Mouse (Mus musculus): ENCODE measurements around the gene Rapgef4. TPM values are rescaled to one million over a fixed set of nuclear protein-coding genes. Genes with fewer than 3 reads are reported as not detected.
"Not testable (repeated sequence)": the region's sequence is repeated elsewhere in the genome, so short reads cannot be mapped to it uniquely, and the experiment has no call there.

Gene Rapgef4
- total RNA-seq, 1 experiment from 2014 or later: 214 TPM

GRCm38 (mm10) chr2:72029081-72029480, 48.0 kb downstream of the Rapgef4 start:
- no peak for DNase-seq

DNA sequence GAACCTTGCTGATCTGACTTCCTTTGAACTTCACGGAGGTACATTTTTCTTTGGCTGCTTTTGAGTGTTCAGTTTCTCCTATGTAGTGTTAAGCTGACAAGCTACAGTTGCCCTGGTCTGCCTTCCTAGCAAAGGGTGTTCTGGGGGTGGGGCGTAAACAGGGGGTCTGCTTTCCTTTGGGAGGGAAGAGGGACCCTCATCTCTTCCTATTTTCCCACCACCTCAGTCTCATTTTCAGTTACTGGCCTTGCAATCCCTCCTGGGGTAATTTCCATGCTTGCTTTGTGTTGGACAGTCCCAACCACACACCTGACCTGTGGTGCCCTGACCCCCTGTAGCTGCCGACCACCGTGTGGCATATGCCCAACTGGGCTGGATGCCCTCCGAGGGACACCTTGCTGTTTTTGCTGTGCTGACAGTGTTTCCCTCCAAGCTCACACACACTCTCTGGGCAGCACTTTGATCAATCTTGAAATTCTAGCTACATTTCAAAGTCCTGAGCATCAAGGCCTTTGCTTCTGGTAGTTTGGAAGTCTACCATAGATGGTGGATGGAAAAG, 48.6 kb downstream of the Rapgef4 start:
- no peak for DNase-seq

DNA sequence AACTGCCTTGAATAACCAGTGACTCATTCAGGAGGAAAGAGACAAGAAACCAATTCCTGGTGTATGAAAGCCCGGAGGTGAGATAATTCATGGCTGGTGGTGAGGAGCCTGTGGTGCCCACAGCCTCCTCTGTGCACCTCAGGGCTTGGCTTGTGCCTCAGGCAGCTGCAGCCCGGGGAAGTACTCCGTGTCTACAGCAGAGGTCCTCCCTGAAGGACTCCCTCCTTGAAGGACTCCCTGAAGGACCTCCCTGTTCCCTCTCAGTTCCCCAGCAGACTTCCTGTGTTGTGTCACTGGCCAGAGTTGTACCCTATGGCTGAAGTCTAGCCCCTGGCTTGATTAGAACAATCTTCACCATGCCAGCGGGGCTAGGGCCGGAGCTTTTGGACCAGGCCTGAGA, 50.7 kb downstream of the Rapgef4 start:
- DNase-seq: no peak

- peak; percentile 83 for DNase-seq
Observed at GRCm38 (mm10) chr2:72035616-72036015, 54.6 kb downstream of the Rapgef4 start.

DNA sequence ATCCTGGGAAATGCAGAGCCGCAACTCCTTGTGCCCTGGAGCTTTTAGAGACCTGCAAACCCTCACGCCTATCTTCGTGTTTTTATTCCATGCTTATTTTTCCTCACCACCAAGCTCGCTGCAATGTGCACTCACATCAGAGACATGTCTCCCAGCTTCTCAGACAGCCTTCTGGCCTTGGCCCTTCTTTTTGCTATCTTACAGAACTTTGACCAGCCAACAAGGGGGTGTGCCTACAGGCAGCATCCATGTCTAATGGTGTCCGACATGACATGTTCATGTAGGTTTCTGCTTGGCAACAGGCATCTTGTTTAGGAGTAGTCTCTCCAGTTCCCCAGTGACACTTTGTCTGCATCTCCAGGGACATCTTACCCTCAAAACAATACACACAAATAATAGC, 56.3 kb downstream of the Rapgef4 start:
- DNase-seq: no peak

GRCm38 (mm10) chr2:72038235-72038634, 57.2 kb downstream of the Rapgef4 start:
- DNase-seq: peak; percentile 90

GRCm38 (mm10) chr2:72038651-72039251, 57.7 kb downstream of the Rapgef4 start:
- DNase-seq: peak; percentile 72

DNA sequence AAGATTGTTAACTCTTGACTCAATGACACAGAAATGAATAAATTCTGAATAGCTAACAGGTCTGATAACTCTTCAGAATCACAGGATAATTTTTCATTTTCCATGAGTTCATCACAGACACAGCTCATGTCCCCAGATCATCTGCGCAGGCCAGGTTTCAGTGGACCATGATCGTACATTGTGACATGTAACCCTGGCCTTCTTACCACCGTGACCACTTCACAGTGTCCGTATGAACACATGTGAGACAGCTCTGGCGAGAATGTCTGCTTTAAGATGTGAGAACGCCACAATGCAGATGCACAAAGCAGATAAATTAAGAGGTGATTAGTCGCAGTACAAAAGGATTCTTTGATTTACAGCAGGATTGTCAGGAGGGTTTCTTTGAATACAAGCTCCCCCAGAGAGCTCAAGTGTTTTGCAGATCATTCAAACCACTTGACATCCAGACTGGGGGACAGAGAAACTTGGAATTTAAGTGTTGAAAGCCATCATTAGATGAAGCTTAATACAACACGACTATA, 58.5 kb downstream of the Rapgef4 start:
- no peak for DNase-seq

DNA sequence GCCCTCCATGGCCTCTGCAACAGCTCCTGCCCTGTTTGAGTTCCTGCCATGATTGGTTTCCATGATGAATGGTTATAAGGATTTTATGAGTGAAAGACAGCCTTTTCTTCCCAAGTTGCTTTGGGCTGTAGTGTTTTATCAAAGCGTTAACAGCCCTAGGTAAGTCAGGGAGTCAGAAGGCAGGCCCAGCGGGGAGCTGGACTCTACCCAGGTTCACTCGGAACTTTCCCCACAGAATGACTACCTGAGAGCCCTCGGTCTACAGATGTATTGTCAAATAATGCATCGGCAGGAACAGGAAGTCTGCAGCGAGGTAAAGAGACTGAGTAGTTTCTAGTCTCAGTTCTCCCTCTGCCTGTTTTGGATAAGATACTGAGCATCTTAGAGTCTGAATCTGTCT, 60.0 kb downstream of the Rapgef4 start:
- DNase-seq: no peak

GRCm38 (mm10) chr2:72042093-72042492, 61.1 kb downstream of the Rapgef4 start:
- no peak for DNase-seq

DNA sequence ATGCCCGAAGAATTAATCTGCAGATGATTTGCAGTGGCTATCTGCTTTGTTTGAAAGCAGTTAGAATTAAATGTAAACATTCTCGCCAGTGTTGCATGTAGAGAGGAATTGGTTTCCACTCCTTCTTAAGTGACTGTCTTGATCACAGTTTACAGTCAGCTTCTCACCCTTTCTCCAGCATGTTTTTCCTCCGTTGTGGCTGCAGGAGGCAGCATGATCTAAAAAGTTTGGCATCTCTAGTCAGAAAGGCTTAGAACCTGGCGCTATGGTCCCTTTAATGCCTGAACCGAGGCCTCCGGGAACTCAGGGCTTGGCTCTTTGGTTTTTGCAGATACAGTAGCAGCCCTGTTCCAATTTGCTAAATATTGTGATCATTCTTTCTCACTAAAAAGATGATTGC, 63.2 kb downstream of the Rapgef4 start:
- DNase-seq: peak; percentile 45

DNA sequence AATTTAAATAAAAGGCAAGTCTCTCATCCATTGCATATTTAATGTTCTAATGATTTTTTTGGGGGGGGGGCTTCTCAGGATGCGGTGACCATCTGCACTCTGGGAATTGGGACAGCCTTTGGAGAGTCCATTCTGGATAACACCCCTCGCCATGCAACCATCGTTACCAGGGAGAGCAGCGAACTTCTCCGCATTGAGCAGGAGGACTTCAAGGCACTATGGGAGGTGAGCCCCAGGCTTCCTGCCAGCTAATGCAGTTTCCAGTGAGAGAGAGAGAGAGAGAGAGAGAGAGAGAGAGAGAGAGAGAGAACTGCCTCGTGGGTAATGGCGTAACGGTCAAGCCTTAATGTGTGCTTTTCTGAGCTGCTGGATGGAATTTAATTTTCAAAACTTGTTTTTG, 64.0 kb downstream of the Rapgef4 start:
- no peak for DNase-seq

GRCm38 (mm10) chr2:72045659-72046058, 64.6 kb downstream of the Rapgef4 start:
- no peak for DNase-seq

- no peak for DNase-seq
Observed at GRCm38 (mm10) chr2:72050451-72050850, 69.4 kb downstream of the Rapgef4 start.

GRCm38 (mm10) chr2:72054280-72054679, 73.2 kb downstream of the Rapgef4 start:
- DNase-seq: peak; percentile 47

DNA sequence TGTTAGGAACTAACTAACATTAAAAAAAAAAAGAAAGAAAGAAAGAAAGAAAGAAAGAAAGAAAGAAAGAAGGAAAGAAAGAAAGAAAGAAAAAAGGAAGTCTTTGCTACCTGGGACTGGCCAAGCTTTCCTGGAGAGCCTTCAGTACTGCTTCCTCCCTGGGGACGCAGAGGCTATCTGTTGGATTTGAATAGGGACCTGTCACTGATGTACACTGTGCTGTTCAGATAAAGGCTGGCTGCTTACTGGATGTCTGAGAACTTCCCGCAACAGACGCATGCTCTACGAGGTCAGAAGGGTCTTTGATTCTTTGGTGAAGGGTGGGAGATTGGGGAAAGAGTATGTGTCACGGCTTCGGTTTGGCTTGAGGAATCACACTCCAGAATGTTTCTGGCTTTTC, 73.7 kb downstream of the Rapgef4 start:
- DNase-seq: peak; percentile 21

- DNase-seq: peak; percentile 52
Observed at GRCm38 (mm10) chr2:72055476-72055875, 74.4 kb downstream of the Rapgef4 start.

- peak; percentile 26 for DNase-seq
Observed at GRCm38 (mm10) chr2:72056081-72056874, 75.2 kb downstream of the Rapgef4 start.

DNA sequence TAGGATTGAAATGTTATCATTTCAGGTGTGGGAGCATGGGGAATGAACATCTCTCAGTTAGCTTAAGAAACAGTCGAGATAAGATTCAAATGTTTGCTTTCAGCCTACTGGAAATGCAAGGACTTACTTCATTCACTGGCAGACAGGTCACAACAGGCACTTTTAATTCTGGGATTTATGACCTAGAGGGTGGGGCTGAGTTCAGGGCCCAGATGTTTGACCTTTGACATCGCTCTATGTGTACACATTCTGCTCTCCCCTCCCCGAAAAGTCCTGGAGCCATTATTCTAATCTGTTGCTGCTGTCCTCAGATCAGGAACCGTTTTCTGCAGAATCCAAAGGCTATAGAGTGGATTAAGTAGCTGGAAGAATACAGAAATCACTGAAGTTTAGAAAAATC, 81.9 kb downstream of the Rapgef4 start:
- no peak for DNase-seq

- DNase-seq: no peak
Observed at GRCm38 (mm10) chr2:72068505-72068904, 87.5 kb downstream of the Rapgef4 start.

DNA sequence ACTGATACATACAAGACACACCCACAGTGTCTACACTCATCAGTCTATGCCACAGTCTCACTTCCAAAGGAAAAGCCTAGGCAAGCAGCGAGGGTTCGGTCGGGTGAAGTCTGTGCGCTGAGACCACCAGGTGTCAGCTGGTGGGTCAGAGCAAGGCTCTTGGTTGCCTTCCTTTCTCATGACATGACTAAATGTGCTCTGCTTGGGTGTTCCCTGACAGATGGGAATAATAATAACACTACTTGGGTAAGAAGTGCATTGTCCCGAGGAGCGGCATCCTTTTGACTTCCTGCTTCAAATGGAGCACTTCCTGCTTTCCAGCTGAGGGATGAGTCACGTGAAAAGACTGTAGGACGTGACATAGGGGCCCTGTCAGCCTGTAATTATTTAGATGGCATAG, 89.0 kb downstream of the Rapgef4 start:
- peak; percentile 27 for DNase-seq

DNA sequence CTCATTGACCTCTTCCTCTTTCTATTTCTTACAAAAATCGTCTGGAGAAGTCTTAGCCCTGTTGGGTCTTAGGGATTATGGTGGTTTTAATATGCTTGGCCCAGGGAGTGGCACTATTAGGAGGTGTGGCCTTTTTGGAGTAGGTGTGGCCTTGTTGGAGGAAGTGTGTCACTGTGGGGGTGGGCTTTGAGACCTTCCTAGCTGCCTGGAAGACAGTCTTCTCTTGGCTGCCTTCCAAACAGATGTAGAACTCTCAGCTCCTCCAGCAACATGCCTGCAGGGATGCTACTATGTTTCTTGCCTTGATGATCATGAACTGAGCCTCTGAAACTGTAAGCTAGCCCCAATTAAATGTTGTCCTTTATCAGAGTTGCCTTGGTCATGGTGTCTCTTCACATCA, 92.1 kb downstream of the Rapgef4 start:
- DNase-seq: not testable (repeated sequence)

GRCm38 (mm10) chr2:72074999-72075561, 94.0 kb downstream of the Rapgef4 start:
- no peak for DNase-seq

Measured in adrenal gland, postnatal 14 days (tissue).